ENCODE assay signal across 24 mouse cellular contexts in genomic region chr3:14897770-14898169, GRCm38 (mm10). TPM values are rescaled to one million over a fixed set of nuclear protein-coding genes. Genes with fewer than 3 reads are reported as not detected.
A peak's percentile ranks its signal among the peaks of the same experiment; 100 is the strongest.
DNase-seq lines count a peak whose midpoint lies in the region; ATAC-seq and TF ChIP-seq lines count a peak whose summit lies in the region.
"Had no signal": no experiment of that assay in that cellular context is flagged by ENCODE, and none has a peak within 500 bp of the region (broad histone marks: within the 10 kb centered on the region; RNA-seq: fewer than 3 reads in every experiment).

No protein-coding gene starts in this region.

- H3K9me3 ChIP-seq in lung, embryonic 16.5 days (ENCODE audit: control insufficient read depth, low read length): no peaks in the 10 kb centered on the region
- H3K9me3 ChIP-seq: forebrain, embryonic 10.5 days; heart, embryonic 15.5 days; hindbrain, embryonic 13.5 days; limb, embryonic 10.5 days; liver, embryonic 13.5 days; midbrain, embryonic 12.5 days; neural tube, embryonic 12.5 days had no signal

- peaks cover 48% of the 10 kb centered on the region for H3K36me3 ChIP-seq in lung, embryonic 16.5 days (ENCODE audit: control insufficient read depth, insufficient read depth, low read length)
- H3K36me3 ChIP-seq: hindbrain, embryonic 13.5 days; limb, embryonic 10.5 days; midbrain, embryonic 12.5 days; neural tube, embryonic 12.5 days had no signal

- TF ChIP-seq POLR2A in lung, adult 2 months (IDR thresholded peaks at IDR 0.05; ENCODE audit: borderline replicate concordance, extremely low read depth, low read depth, low read length): no peak

- intact Hi-C loops in gastrocnemius, postnatal 14 days (cut with DNase I; ENCODE audit: low total_unique reads): no loop called here
- intact Hi-C loops in left cerebral cortex, adult 2 months (cut with DNase I): no loop called here

- no peak for ATAC-seq in lung, embryonic 16.5 days (ENCODE audit: low read depth)
- ATAC-seq: forebrain, embryonic 16.5 days had no signal

- peak overlapping the region; percentile 18 for H3K27ac ChIP-seq in lung, embryonic 16.5 days (ENCODE audit: low read length)
- H3K27ac ChIP-seq in left cerebral cortex, adult 2 months: no peak overlapping the region
- H3K27ac ChIP-seq: forebrain, embryonic 10.5 days; heart, embryonic 15.5 days; hindbrain, embryonic 13.5 days; limb, embryonic 10.5 days; liver, embryonic 13.5 days; midbrain, embryonic 12.5 days; neural tube, embryonic 12.5 days had no signal

- H3K9ac ChIP-seq in lung, embryonic 16.5 days (ENCODE audit: low read length): no peak overlapping the region
- H3K9ac ChIP-seq: heart, embryonic 15.5 days; hindbrain, embryonic 13.5 days; liver, embryonic 13.5 days; midbrain, embryonic 12.5 days; neural tube, embryonic 12.5 days had no signal

- peak; percentile 7 for DNase-seq in gastrocnemius, postnatal 14 days
- no peak for DNase-seq in gastrocnemius, postnatal 4 days (ENCODE audit: low spot score in 2 of 2)
- DNase-seq in lung, adult 2 months: no peak
- DNase-seq in kidney, adult 8-10 months: peak; percentile 74 to 80
- peak; percentile 72 to 84 for DNase-seq in kidney, postnatal 36 days
- no peak for DNase-seq in layer of hippocampus, adult 8-10 months (ENCODE audit: low spot score in 2 of 2)
- DNase-seq in left cerebral cortex, adult 2 months (ENCODE audit: extremely low spot score in 1 of 2, low spot score in 2 of 2): no peak
- DNase-seq: cerebellum, adult 11 months; cerebellum, adult 9-11 months; gastrocnemius, postnatal 36 days; heart, postnatal 36 days; liver, embryonic 13.5 days; lung, postnatal 10 days; right cerebral cortex, adult 18-20 months; right cerebral cortex, postnatal 4 days; thymus, postnatal 25 days had no signal

- no peak for TF ChIP-seq CTCF in lung, adult 2 months (IDR thresholded peaks at IDR 0.05; ENCODE audit: insufficient read depth, low read length)
- no peak for TF ChIP-seq CTCF in left cerebral cortex, adult 2 months (IDR thresholded peaks at IDR 0.05)

- H3K4me2 ChIP-seq in lung, embryonic 16.5 days (ENCODE audit: low read depth, low read length): no peak overlapping the region
- H3K4me2 ChIP-seq: heart, embryonic 15.5 days; hindbrain, embryonic 13.5 days; liver, embryonic 13.5 days; midbrain, embryonic 12.5 days; neural tube, embryonic 12.5 days had no signal

- peaks cover 6% of the 10 kb centered on the region; the same call in 1 of the 2 replicates for H3K4me1 ChIP-seq in lung, embryonic 16.5 days (replicated peaks; ENCODE audit: control insufficient read depth, insufficient read depth, low read length)
- H3K4me1 ChIP-seq in lung, adult 2 months (ENCODE audit: control insufficient read depth, insufficient read depth, low read length): peaks cover 9% of the 10 kb centered on the region
- H3K4me1 ChIP-seq: heart, embryonic 15.5 days; hindbrain, embryonic 13.5 days; limb, embryonic 10.5 days; neural tube, embryonic 12.5 days had no signal

- WGBS in lung, embryonic 16.5 days: 75% methylated on average over 6 of the region's 6 CpGs
- 57% methylated on average over 6 of the region's 6 CpGs for WGBS in lung, adult 2 months

- no peaks in the 10 kb centered on the region for H3K27me3 ChIP-seq in lung, embryonic 16.5 days (ENCODE audit: control insufficient read depth, insufficient read depth, low read depth, low read length)
- H3K27me3 ChIP-seq: heart, embryonic 15.5 days; hindbrain, embryonic 13.5 days; liver, embryonic 13.5 days; midbrain, embryonic 12.5 days; neural tube, embryonic 12.5 days had no signal

- no peak overlapping the region for H3K4me3 ChIP-seq in lung, embryonic 16.5 days (ENCODE audit: low read length)
- H3K4me3 ChIP-seq in lung, adult 2 months (replicated peaks; ENCODE audit: extremely low read depth, low read depth, low read length): no peak overlapping the region
- no peak overlapping the region for H3K4me3 ChIP-seq in left cerebral cortex, adult 2 months
- H3K4me3 ChIP-seq: forebrain, embryonic 10.5 days; heart, embryonic 15.5 days; hindbrain, embryonic 13.5 days; limb, embryonic 10.5 days; liver, embryonic 13.5 days; midbrain, embryonic 12.5 days; neural tube, embryonic 12.5 days had no signal

RNA-seq across cellular contexts. Expression of gene Car2, which starts 11.7 kb away (rescaled TPM):
- 1 to 10 TPM; 7.2 to 8.4 TPM for total RNA-seq in gastrocnemius, postnatal 14 days (2021)
- total RNA-seq in gastrocnemius, postnatal 4 days (2021): 1 to 10 TPM; 4.6 to 6.4 TPM
- polyA plus RNA-seq in lung, embryonic 16.5 days (2015; fragmentation: Nextera tagmentation; extraction: Ambion mirVana): 407 and 422 TPM in 2 replicates
- polyA plus RNA-seq in lung, adult 2 months (2012; rRNA removed): 179 and 194 TPM in 2 replicates
- total RNA-seq in layer of hippocampus, adult 8-10 months (2022): 100 to 1,000 TPM; 143 to 172 (median 162) TPM
- 100 to 1,000 TPM; 101 to 106 TPM for total RNA-seq in left cerebral cortex, adult 2 months (2021)

RNA-seq across cellular contexts. Expression of gene Car3, which starts 34.5 kb away (rescaled TPM):
- total RNA-seq in gastrocnemius, postnatal 14 days (2021): 100 to 1,000 TPM; 553 to 694 TPM
- total RNA-seq in gastrocnemius, postnatal 4 days (2021): 1,000 to 10,000 TPM; 1,435 to 1,848 TPM
- polyA plus RNA-seq in lung, embryonic 16.5 days (2015; fragmentation: Nextera tagmentation; extraction: Ambion mirVana): 10.6 and 16.5 TPM in 2 replicates
- 149 and 376 TPM in 2 replicates for polyA plus RNA-seq in lung, adult 2 months (2012; rRNA removed)
- total RNA-seq in layer of hippocampus, adult 8-10 months (2022): 1 to 10 TPM in 2 of 4 experiments, under 1 TPM in 2; 0.56 to 1.3 (median 1.00) TPM
- under 1 TPM; 0.61 to 0.72 TPM for total RNA-seq in left cerebral cortex, adult 2 months (2021)

Comparison
In these comparisons a context has a peak if more than half of its experiments do, and no peak if none do; other contexts are left out.
1. DNase-seq: peak in gastrocnemius, postnatal 14 days (single experiment), kidney, adult 8-10 months (2 of 2) and kidney, postnatal 36 days (2 of 2); none in gastrocnemius, postnatal 4 days (0 of 2), lung, adult 2 months (single experiment), layer of hippocampus, adult 8-10 months (0 of 2) and left cerebral cortex, adult 2 months (0 of 2).
2. RNA of gene Car2, which starts 11.7 kb away (total RNA-seq): 143 to 172 TPM in layer of hippocampus, adult 8-10 months and 101 to 106 TPM in left cerebral cortex, adult 2 months; 7.2 to 8.4 TPM in gastrocnemius, postnatal 14 days and 4.6 to 6.4 TPM in gastrocnemius, postnatal 4 days; every median in the first group is over 10 times any median in the second.
3. RNA of gene Car3, which starts 34.5 kb away (total RNA-seq): 1,435 to 1,848 TPM in gastrocnemius, postnatal 4 days and 553 to 694 TPM in gastrocnemius, postnatal 14 days; 0.56 to 1.3 TPM in layer of hippocampus, adult 8-10 months and 0.61 to 0.72 TPM in left cerebral cortex, adult 2 months; every median in the first group is over 100 times any median in the second.